Mouse (Mus musculus) gastrocnemius, postnatal 14 days (tissue): Measurements from ENCODE around the gene Dapk2. TPM values are rescaled to one million over a fixed set of nuclear protein-coding genes. Genes with fewer than 3 reads are reported as not detected.
"Not testable (repeated sequence)": the region's sequence is repeated elsewhere in the genome, so short reads cannot be mapped to it uniquely, and the experiment has no call there.

Experiments
- DNase-seq: peaks from one replicate; pipeline ENCODE4 v3.0.0; 2021; ENCODE audit warnings: mixed read lengths
- intact Hi-C: fragments of 180-260 bp; cut with DNase I; formaldehyde crosslinking; loops from one replicate; pipeline ENCODE4 v1.15.1; 2025; ENCODE audit warnings: low total_unique reads
- total RNA-seq, 2 experiments: library from RNA; stranded (reverse); gene quantifications; 2 replicates each; pipeline ENCODE4 v1.2.3; 2021

Dapk2 gene
- total RNA-seq, 2 experiments from 2014 or later: 19.7 to 22.2 TPM

GRCm38 (mm10) chr9:66263701-66264100 lies 105.7 kb downstream of the Dapk2 start:
- DNase-seq: no peak
- intact Hi-C loops: no loop called here

GRCm38 (mm10) chr9:66265645-66266044 lies 107.6 kb downstream of the Dapk2 start:
- DNase-seq: no peak
- intact Hi-C loops: no loop called here

GRCm38 (mm10) chr9:66266237-66267170 lies 108.5 kb downstream of the Dapk2 start:
- DNase-seq: no peak
- intact Hi-C loops: no loop called here

- intact Hi-C loops: no loop called here
- no peak for DNase-seq
These were observed 110.8 kb downstream of the Dapk2 start for GRCm38 (mm10) chr9:66268804-66269203.

- DNase-seq: no peak
These were observed 112.0 kb downstream of the Dapk2 start for GRCm38 (mm10) chr9:66270038-66270437.

GRCm38 (mm10) chr9:66271726-66272125 lies 113.7 kb downstream of the Dapk2 start:
- intact Hi-C loops: no loop called here
- DNase-seq: no peak

More at GRCm38 (mm10) chr9:66270038-66270437, 112.0 kb downstream of the Dapk2 start:
- intact Hi-C loops: no loop called here

- no peak for DNase-seq
These were observed 115.6 kb downstream of the Dapk2 start for GRCm38 (mm10) chr9:66273632-66274031.

GRCm38 (mm10) chr9:66274657-66275056 lies 116.6 kb downstream of the Dapk2 start:
- no peak for DNase-seq

More at GRCm38 (mm10) chr9:66273632-66274031, 115.6 kb downstream of the Dapk2 start:
- intact Hi-C loops: no loop called here

GRCm38 (mm10) chr9:66275267-66275991 lies 117.4 kb downstream of the Dapk2 start:
- intact Hi-C loops: no loop called here
- peak; percentile 52 for DNase-seq

More at GRCm38 (mm10) chr9:66274657-66275056, 116.6 kb downstream of the Dapk2 start:
- intact Hi-C loops: no loop called here

- DNase-seq: no peak
- intact Hi-C loops: no loop called here
These were observed 118.0 kb downstream of the Dapk2 start for GRCm38 (mm10) chr9:66276062-66276461.

GRCm38 (mm10) chr9:66276697-66277385 lies 118.8 kb downstream of the Dapk2 start:
- DNase-seq: peak; percentile 79
- intact Hi-C loops: no loop called here

- DNase-seq: peak; percentile 80
- intact Hi-C loops: loop anchor here (10.0 kb wide), 1 partner anchor 95 kb away; no protein-coding TSS in a partner anchor
These were observed 121.6 kb downstream of the Dapk2 start for GRCm38 (mm10) chr9:66279647-66280046.

- no peak for DNase-seq
- intact Hi-C loops: loop anchor here (10.0 kb wide), 1 partner anchor 94 kb away; no protein-coding TSS in a partner anchor
These were observed 122.5 kb downstream of the Dapk2 start for GRCm38 (mm10) chr9:66280496-66280895.

GRCm38 (mm10) chr9:66281501-66281951 lies 123.5 kb downstream of the Dapk2 start:
- intact Hi-C loops: loop anchor here (10.0 kb wide), 1 partner anchor 93 kb away; no protein-coding TSS in a partner anchor
- no peak for DNase-seq

GRCm38 (mm10) chr9:66282582-66282981 lies 124.6 kb downstream of the Dapk2 start:
- intact Hi-C loops: loop anchor here (10.0 kb wide), 1 partner anchor 92 kb away; no protein-coding TSS in a partner anchor

GRCm38 (mm10) chr9:66283565-66284203 lies 125.7 kb downstream of the Dapk2 start:
- intact Hi-C loops: loop anchor here (10.0 kb wide), 1 partner anchor 91 kb away; no protein-coding TSS in a partner anchor
- DNase-seq: peak; percentile 68

More at GRCm38 (mm10) chr9:66282582-66282981, 124.6 kb downstream of the Dapk2 start:
- DNase-seq: no peak

- not testable (repeated sequence) for DNase-seq
- intact Hi-C loops: loop anchor here (10.0 kb wide), 1 partner anchor 90 kb away; no protein-coding TSS in a partner anchor
These were observed 127.2 kb downstream of the Dapk2 start for GRCm38 (mm10) chr9:66285241-66285640.

- intact Hi-C loops: loop anchor here (10.0 kb wide), 1 partner anchor 89 kb away; no protein-coding TSS in a partner anchor
These were observed 127.9 kb downstream of the Dapk2 start for GRCm38 (mm10) chr9:66285901-66286300.

More at GRCm38 (mm10) chr9:66285901-66286300, 127.9 kb downstream of the Dapk2 start:
- DNase-seq: no peak
